Mouse (Mus musculus): Measurements from ENCODE around the gene Adgrg3. TPM values are rescaled to one million over a fixed set of nuclear protein-coding genes. Genes with fewer than 3 reads are reported as not detected.

Gene Adgrg3
- total RNA-seq, 2 experiments from 2014 or later, result 0.96 to 1.4 TPM

DNA sequence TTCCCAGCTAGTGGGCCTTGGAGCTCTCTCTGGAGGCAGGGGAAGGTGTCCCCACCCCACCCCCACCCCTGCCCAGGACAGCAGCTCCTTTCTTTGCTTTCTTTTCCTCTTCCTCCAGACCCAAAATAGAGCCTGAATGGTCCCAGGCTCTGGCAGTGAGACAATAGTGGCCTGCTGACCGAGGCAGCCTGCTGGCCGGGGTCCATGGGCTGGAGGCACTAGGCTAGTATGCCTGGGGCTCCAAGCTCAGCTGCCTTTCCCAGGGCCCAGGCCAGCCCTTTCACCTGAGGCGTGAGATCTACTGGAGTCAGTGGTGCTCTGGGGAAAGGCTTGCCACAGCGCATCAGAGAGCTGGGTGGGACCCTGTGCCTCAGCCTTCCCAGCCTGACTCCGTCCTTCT is 25.0 kb upstream of the Adgrg3 start:
- DNase-seq (ENCODE audit: low spot score in 2 of 2), result peak in 1 of 2 experiments; percentile 47

GRCm38 (mm10) chr8:94992996-94993724 is 24.3 kb upstream of the Adgrg3 start:
- DNase-seq (ENCODE audit: low spot score in 2 of 2), result no peak

DNA sequence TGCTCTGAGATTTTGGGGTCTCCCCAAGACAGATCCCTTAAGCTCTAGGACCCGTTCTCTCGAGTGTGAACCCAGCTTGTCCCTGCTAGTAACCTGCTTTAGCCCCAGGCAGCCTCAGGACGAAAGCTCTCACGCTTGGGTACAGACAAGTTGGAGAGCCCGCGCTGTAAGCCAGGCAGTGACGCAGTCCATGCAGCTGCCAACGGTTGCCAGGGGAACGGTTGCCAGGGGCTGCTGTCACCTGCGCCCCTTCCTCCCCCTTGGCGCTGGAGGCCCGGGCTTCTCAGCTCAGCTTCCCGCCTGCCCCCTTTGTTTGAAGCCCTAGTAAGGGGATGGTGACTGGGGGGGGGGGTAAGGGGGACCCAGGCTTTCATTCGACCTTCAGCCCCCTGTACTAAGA is 23.5 kb upstream of the Adgrg3 start:
- peak in 1 of 2 experiments; percentile 36 for DNase-seq (ENCODE audit: low spot score in 2 of 2)

DNA sequence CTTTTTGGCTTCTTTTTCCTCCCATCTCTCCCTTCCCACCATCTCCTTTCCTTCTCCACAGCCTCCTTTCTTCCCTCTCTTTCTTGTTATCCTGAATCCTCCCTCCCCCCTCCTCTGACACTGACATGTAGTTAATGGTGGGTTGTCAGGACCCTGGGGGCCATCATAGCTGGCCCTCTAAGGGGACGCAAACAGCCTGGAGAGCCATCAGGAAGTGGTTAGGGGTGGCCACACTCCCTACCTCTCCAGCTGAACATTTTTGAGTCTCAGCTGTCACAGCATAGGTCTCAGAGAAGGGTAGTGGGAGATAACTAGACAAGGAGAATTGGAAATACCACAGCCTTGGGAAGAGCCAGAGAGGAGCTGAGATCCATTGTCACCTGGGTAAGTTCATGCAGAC is 23.0 kb upstream of the Adgrg3 start:
- no peak for DNase-seq (ENCODE audit: low spot score in 2 of 2)

DNA sequence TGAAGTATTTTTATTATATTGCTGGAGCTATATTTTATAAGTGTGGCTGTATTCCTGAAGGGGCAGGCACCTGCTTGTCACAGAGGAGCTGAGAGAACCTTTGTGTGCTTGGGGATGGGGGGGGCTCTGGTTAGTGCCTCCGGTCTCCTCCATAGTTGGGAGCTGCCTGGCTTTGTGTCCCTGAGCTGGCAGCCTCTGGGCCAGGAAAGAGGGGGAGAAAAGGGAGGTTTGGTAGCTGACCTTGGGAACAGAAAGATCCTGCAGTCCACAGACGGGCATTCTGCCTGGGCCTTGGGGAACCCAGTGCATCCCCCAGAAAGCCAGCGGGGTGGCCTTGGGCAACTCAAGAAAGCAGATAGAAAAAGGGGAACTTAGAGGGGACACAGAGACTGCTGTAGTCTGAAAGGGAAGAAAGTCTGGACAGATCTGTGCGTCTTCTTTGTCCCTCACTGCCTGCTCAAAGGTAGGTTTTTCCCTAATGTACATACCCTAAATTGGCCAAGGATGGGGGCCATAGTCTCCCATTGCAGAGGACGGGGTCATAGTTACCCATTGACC is 22.1 kb upstream of the Adgrg3 start:
- no peak for DNase-seq (ENCODE audit: low spot score in 2 of 2)

GRCm38 (mm10) chr8:94996037-94996436 is 21.5 kb upstream of the Adgrg3 start:
- no peak for DNase-seq (ENCODE audit: low spot score in 2 of 2)

- no peak for DNase-seq (ENCODE audit: low spot score in 2 of 2)
Measured at GRCm38 (mm10) chr8:94996899-94997856, 20.3 kb upstream of the Adgrg3 start.

- no peak for DNase-seq (ENCODE audit: low spot score in 2 of 2)
Measured at GRCm38 (mm10) chr8:94997857-94998243, 19.6 kb upstream of the Adgrg3 start.

DNA sequence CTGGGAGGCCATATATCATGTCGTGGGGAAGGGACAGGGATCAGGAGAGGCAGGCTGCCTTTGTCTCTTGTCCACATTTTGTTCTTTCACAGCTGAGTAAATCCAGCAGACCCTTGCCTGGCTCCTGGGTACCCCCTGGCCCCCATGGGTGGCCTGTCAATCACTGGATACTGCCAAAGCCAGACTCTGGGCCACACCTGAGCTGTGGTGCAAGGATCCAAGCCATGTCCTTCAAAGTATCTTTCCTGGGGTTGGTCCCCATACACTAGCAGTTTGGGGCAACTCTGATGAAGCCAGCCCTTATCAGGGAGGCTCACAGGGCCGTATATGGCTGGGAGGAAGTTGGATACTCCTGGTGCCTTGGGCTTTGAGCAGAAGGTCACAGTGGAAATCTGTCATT is 19.1 kb upstream of the Adgrg3 start:
- DNase-seq (ENCODE audit: low spot score in 2 of 2), result no peak

DNA sequence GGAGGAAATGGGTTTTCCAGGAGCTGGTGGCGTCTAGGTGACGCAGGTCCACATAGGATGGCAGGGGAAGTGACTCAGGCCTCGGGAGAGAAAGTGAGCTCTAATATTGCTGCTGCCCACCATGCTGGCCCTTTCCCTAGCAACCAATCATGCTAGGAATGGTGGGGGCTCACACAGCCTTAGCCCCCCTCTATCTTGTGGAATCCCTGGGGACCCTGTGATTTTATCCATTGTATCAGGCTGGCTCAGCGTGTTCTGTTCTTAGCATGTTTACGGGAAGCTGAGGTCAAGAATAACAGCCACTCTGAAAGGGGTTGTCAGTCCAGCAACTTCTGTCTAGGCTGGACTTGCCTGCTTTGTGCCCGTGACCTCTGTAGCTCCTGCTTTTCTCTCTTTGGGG is 18.5 kb upstream of the Adgrg3 start:
- no peak for DNase-seq (ENCODE audit: low spot score in 2 of 2)

DNA sequence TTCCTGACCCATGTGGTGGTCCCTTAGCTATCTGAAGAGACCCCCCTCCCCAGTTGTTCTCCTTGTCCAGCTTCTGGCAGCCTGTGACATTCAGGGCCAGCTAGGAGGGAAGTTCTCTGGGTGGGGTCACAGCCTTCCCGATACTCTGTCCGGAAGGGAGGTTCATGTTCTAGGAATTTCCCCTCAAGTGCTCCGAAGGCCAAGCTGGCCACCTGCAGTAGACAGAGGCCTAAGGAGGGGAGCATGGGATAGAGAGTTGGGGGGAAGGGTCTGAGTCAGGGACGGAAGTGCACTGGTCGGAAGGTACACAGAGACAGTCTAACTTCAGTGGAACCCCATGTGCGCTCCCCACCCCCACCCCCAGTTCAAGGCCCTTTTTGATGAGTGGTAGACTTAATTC is 17.5 kb upstream of the Adgrg3 start:
- no peak for DNase-seq (ENCODE audit: low spot score in 2 of 2)

- DNase-seq (ENCODE audit: low spot score in 2 of 2), result peak in 1 of 2 experiments; percentile 38
Measured at GRCm38 (mm10) chr8:95000684-95001083, 16.8 kb upstream of the Adgrg3 start.

DNA sequence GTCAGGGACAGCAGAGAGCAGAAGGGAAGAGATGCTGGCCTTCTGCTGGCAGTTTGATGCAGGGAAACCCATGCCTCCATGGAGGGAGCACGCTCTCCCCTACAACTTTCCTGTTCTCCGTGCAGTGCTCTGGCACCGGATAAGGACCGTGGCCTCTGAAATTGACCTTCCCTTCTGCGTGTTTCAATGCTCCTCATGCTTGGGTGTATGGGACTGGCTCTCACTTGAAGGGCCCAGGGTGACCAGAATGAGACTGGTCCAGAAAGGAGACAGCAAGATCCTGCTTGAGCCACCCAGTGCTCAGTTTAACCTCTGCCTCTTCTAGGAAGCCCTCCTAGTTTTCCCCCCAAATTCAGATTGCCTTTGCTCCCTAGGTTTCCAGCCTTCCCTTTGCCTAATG is 16.3 kb upstream of the Adgrg3 start:
- no peak for DNase-seq (ENCODE audit: low spot score in 2 of 2)

- DNase-seq (ENCODE audit: low spot score in 2 of 2), result peak; percentile 47 to 69
Measured at GRCm38 (mm10) chr8:95001655-95002054, 15.8 kb upstream of the Adgrg3 start.

GRCm38 (mm10) chr8:95002089-95002655 is 15.3 kb upstream of the Adgrg3 start:
- no peak for DNase-seq (ENCODE audit: low spot score in 2 of 2)

- DNase-seq (ENCODE audit: low spot score in 2 of 2), result no peak
Measured at GRCm38 (mm10) chr8:95012442-95012919, 5.0 kb upstream of the Adgrg3 start.

GRCm38 (mm10) chr8:95015866-95016265 is 1.6 kb upstream of the Adgrg3 start:
- no peak for DNase-seq (ENCODE audit: low spot score in 2 of 2)

GRCm38 (mm10) chr8:95016684-95017083 is 808 bp upstream of the Adgrg3 start:
- DNase-seq (ENCODE audit: low spot score in 2 of 2), result no peak

- no peak for DNase-seq (ENCODE audit: low spot score in 2 of 2)
Measured at GRCm38 (mm10) chr8:95017969-95018635, 610 bp downstream of the Adgrg3 start.

- DNase-seq (ENCODE audit: low spot score in 2 of 2), result no peak
Measured at GRCm38 (mm10) chr8:95020293-95020777, 2.8 kb downstream of the Adgrg3 start.

DNA sequence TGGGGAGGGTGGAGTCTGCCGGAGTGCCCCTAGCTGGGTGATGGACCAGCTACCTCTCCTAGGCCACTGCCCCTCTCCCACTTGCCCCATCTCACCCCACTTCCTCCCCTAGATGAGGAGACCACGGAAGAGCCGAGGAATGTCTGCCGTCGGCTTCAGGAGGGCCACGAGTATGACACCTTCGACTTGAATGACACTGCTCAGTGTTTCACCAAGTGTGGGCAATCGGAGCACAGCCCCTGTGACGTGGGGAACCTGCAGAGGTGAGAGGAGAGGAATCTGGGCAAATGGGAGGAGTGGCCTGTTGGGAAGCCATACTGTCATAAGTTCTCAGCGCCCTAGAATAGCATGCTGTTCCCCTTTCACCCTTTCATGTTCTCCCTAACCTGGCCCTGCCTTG is 3.3 kb downstream of the Adgrg3 start:
- DNase-seq (ENCODE audit: low spot score in 2 of 2), result no peak

Measured in gastrocnemius, postnatal 4 days (tissue).